Mouse (Mus musculus) MEL (cell line): ENCODE results near the gene Mfn1.

ENCODE experiments used
- CTCF ChIP-seq, 3 experiments: IDR thresholded peaks in 2 of 3; conservative IDR thresholded peaks in 1 of 3; 2 replicates each; pipeline ENCODE4 v1.5.1; 2011 to 2012; ENCODE audit warnings: low read length in 3 of 3, low read depth in 2 of 3, mild to moderate bottlenecking in 2 of 3, improper control_type of control experiment in 1 of 3, inconsistent platforms in 1 of 3, mixed read lengths in 1 of 3, moderate library complexity in 1 of 3; ENCODE audit not compliant: control insufficient read depth in 1 of 3, insufficient read depth in 1 of 3, poor library complexity in 1 of 3, severe bottlenecking in 1 of 3
- EP300 ChIP-seq, 2 experiments: IDR thresholded peaks; 2 replicates each; pipeline ENCODE4 v1.6.1; 2011; ENCODE audit warnings: improper control_type of control experiment in 2 of 2, low read length in 2 of 2, low read depth in 1 of 2, mild to moderate bottlenecking in 1 of 2
- MAFK ChIP-seq: IDR thresholded peaks from 2 replicates; pipeline ENCODE4 v1.6.1; 2011; ENCODE audit warnings: low read depth, mild to moderate bottlenecking, low read length, improper control_type of control experiment, borderline replicate concordance
- POLR2A ChIP-seq, 2 experiments: IDR thresholded peaks; 2 replicates each; pipeline ENCODE4 v1.6.1; 2011 to 2012; ENCODE audit warnings: low read length in 2 of 2, mild to moderate bottlenecking in 2 of 2, control low read depth in 1 of 2, improper control_type of control experiment in 1 of 2, low read depth in 1 of 2, moderate library complexity in 1 of 2; ENCODE audit not compliant: control insufficient read depth in 1 of 2, insufficient read depth in 1 of 2, poor library complexity in 1 of 2
- POLR2AphosphoS2 ChIP-seq: IDR thresholded peaks from 2 replicates; pipeline ENCODE4 v1.6.1; 2011; ENCODE audit warnings: low read length, improper control_type of control experiment
- RCOR1 ChIP-seq: IDR thresholded peaks from 2 replicates; pipeline ENCODE4 v1.6.1; 2012; ENCODE audit warnings: low read depth, mild to moderate bottlenecking, inconsistent platforms, low read length, improper control_type of control experiment
- TAL1 ChIP-seq: IDR thresholded peaks from 2 replicates; pipeline ENCODE4 v1.6.1; 2012; ENCODE audit warnings: mild to moderate bottlenecking, inconsistent platforms, low read length, moderate library complexity, mixed read lengths
- USF1 ChIP-seq: IDR thresholded peaks from 2 replicates; pipeline ENCODE4 v1.6.1; 2014; ENCODE audit warnings: low read depth, mild to moderate bottlenecking, inconsistent platforms, low read length, improper control_type of control experiment, moderate library complexity
- ZKSCAN1 ChIP-seq: IDR thresholded peaks from 2 replicates; pipeline ENCODE4 v1.6.1; 2012; ENCODE audit warnings: low read depth, mild to moderate bottlenecking, inconsistent platforms, low read length, improper control_type of control experiment, moderate library complexity

DNA sequence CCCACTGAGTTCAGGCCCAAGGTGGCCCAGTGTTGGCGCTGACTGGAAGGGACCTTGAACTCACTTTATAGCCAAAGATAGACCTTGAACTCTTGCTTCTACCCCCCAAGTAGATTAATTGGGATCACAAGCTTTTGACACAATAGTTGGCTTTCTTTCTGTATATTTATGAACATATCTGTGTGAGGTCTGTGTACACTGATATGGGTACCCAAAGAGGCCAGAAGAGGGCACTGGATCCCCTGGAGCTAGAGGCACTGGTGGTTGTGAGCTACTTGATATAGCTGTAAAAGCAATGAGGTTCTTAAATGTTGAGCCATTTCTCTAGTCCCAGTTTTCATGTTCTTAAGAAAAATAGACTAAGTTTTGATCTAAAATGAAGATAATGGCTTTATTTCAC lies 23.8 kb downstream of the Mfn1 start:
- TF ChIP-seq ZKSCAN1 (no peak), MAFK (no peak), EP300 (IDR thresholded peaks at IDR 0.05; ENCODE audit: low read depth in 1 of 2, low read length in 2 of 2) (no peak), CTCF (IDR thresholded peaks at IDR 0.05 in 2 of 3, conservative IDR thresholded peaks at IDR 0.05 in 1 of 3; ENCODE audit: control insufficient read depth in 1 of 3, insufficient read depth in 1 of 3, low read depth in 2 of 3, low read length in 3 of 3, poor library complexity in 1 of 3, severe bottlenecking in 1 of 3) (peak; percentile 39 to 70 (median 62)), TAL1 (no peak), POLR2A (IDR thresholded peaks at IDR 0.05; ENCODE audit: control insufficient read depth in 1 of 2, insufficient read depth in 1 of 2, low read depth in 1 of 2, low read length in 2 of 2, poor library complexity in 1 of 2) (no peak), USF1 (no peak), RCOR1 (no peak), POLR2AphosphoS2 (no peak)
